Mouse (Mus musculus) spleen, postnatal 36 days (tissue): Measurements from ENCODE around the gene Gm6358.
"Not testable (repeated sequence)": the region's sequence is repeated elsewhere in the genome, so short reads cannot be mapped to it uniquely, and the experiment has no call there.

ENCODE experiments used
- DNase-seq, 2 experiments: peaks; one replicate each; pipeline ENCODE4 v3.0.0; 2022; ENCODE audit warnings: low spot score in 2 of 2, mixed read lengths in 1 of 2

Gm6358 gene

GRCm38 (mm10) chr16:89140551-89140950, at the start of gene Gm6358:
Gene Gm6358 (plus strand): TSS chr16:89140851.
- DNase-seq = no peak

GRCm38 (mm10) chr16:89150786-89151185, 10.1 kb downstream of the Gm6358 start, which contains the start of gene Gm10061:
Gene Gm10061 (plus strand): TSS chr16:89151086.
- no peak for DNase-seq

GRCm38 (mm10) chr16:89157652-89158051, 17.0 kb downstream of the Gm6358 start, which contains the start of gene Gm9789:
Gene Gm9789 (plus strand): TSS chr16:89157952.
- DNase-seq = no peak

DNA sequence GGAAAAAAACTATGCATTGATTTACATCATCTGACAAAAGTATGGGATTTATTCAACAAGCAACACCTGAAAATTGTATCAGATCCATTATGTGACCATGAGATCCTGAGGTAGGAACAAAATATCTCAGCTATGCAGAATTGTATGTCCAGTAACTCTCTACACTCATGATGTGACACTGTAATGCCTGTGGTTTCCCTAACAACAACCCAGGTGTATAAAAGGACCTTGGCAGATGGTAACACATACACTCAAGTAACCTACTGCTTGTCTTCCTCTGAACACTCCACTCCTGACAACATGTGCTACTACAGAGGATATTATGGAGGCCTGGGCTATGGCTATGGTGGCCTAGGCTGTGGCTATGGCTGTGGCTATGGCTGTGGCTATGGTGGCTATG, 28.5 kb downstream of the Gm6358 start, which contains the start of gene Gm7735:
TSS of gene Gm7735 (plus strand) at position 301 of the 400 bp plus-strand sequence.
- DNase-seq = not testable (repeated sequence)

GRCm38 (mm10) chr16:89174435-89174834, 33.8 kb downstream of the Gm6358 start, which contains the start of gene 1110057P08Rik:
Gene 1110057P08Rik (plus strand): TSS chr16:89174735.
- DNase-seq = no peak

- DNase-seq = no peak
Measured at GRCm38 (mm10) chr16:89188621-89189020, 48.0 kb downstream of the Gm6358 start.
